Comparison of ENCODE assay signal across 25 mouse cellular contexts in genomic region chr4:118073128-118073527, GRCm38 (mm10).
DNase-seq lines count a peak whose midpoint lies in the region; ATAC-seq lines count a peak whose summit lies in the region.
"Had no signal": no experiment of that assay in that cellular context is flagged by ENCODE, and none has a peak within 500 bp of the region (broad histone marks: within the 10 kb centered on the region; RNA-seq: fewer than 3 reads in every experiment).

No protein-coding gene starts in this region.

- no peaks in the 10 kb centered on the region; the same call in 1 of the 2 replicates for H3K9me3 ChIP-seq in liver, embryonic 11.5 days (ENCODE audit: control insufficient read depth, low read length)
- peaks cover 4% of the 10 kb centered on the region; the same call in 1 of the 2 replicates for H3K9me3 ChIP-seq in liver, embryonic 13.5 days (replicated peaks)
- 0 out of 2 replicates have a peak, but pooled peaks cover 3% of the 10 kb centered on the region for H3K9me3 ChIP-seq in liver, embryonic 15.5 days (replicated peaks)
- H3K9me3 ChIP-seq: embryonic facial prominence, embryonic 12.5 days; G1E had no signal

- 0 out of 2 replicates have a peak, but pooled peaks have one; percentile 41 for ATAC-seq in liver, embryonic 11.5 days (replicated peaks; ENCODE audit: low FRiP score)
- 0 out of 2 replicates have a peak, but pooled peaks have one; percentile 42 for ATAC-seq in erythroblast, adult 5-6 weeks (replicated peaks; ENCODE audit: low FRiP score, poor library complexity, severe bottlenecking)
- ATAC-seq in liver, embryonic 13.5 days (ENCODE audit: low read depth): peak; percentile 74
- ATAC-seq in liver, embryonic 15.5 days (ENCODE audit: insufficient read depth): peak; percentile 50
- ATAC-seq: forebrain, embryonic 14.5 days; forebrain, embryonic 16.5 days had no signal

- WGBS in liver, embryonic 11.5 days: 72% methylated on average over 6 of the region's 6 CpGs
- WGBS in liver, embryonic 13.5 days (ENCODE audit: insufficient replicate concordance): 56% methylated on average over 6 of the region's 6 CpGs
- 63% methylated on average over 6 of the region's 6 CpGs for WGBS in liver, embryonic 15.5 days (ENCODE audit: insufficient replicate concordance)

- H3K4me3 ChIP-seq in liver, embryonic 11.5 days (ENCODE audit: low read depth, low read length): no peak overlapping the region
- H3K4me3 ChIP-seq in liver, embryonic 13.5 days (replicated peaks): no peak overlapping the region
- no peak overlapping the region for H3K4me3 ChIP-seq in liver, embryonic 15.5 days (replicated peaks)
- H3K4me3 ChIP-seq: embryonic facial prominence, embryonic 10.5 days; embryonic facial prominence, embryonic 12.5 days; erythroblast, embryonic 14.5 days; forebrain, embryonic 10.5 days; forebrain, embryonic 12.5 days had no signal

- DNase-seq in liver, embryonic 11.5 days (ENCODE audit: low spot score): no peak
- DNase-seq in liver: no peak
- DNase-seq in liver, embryonic 13.5 days: no peak
- DNase-seq in gastrocnemius, postnatal 14 days: no peak
- DNase-seq in MN1 (ENCODE audit: low spot score): no peak
- no peak for DNase-seq in adrenal gland, postnatal 10 days
- DNase-seq: adrenal gland, adult 2 months; adrenal gland, postnatal 14 days; adrenal gland, postnatal 36 days; cerebellum, adult 11-12 months; cerebellum, adult 2 months; cerebellum, adult 9-10 months; cerebellum, postnatal 10 days; cerebellum, postnatal 25 days had no signal

- H3K4me2 ChIP-seq in liver, embryonic 11.5 days: no peak overlapping the region
- no peak overlapping the region for H3K4me2 ChIP-seq in liver, embryonic 13.5 days
- H3K4me2 ChIP-seq in liver, embryonic 15.5 days: no peak overlapping the region
- H3K4me2 ChIP-seq: embryonic facial prominence, embryonic 12.5 days; forebrain, embryonic 12.5 days had no signal

- H3K4me1 ChIP-seq in liver, embryonic 11.5 days (replicated peaks; ENCODE audit: control insufficient read depth, insufficient read depth, low read length): peaks cover 9% of the 10 kb centered on the region
- peaks cover 37% of the 10 kb centered on the region for H3K4me1 ChIP-seq in liver, embryonic 13.5 days (replicated peaks)
- H3K4me1 ChIP-seq in liver, embryonic 15.5 days (replicated peaks): peaks cover 31% of the 10 kb centered on the region

- intact Hi-C loops in gastrocnemius, postnatal 14 days (cut with DNase I; ENCODE audit: low total_unique reads): no loop called here

- no peaks in the 10 kb centered on the region for H3K36me3 ChIP-seq in liver, embryonic 11.5 days (ENCODE audit: control insufficient read depth, insufficient read depth, low read length)
- peaks cover 3% of the 10 kb centered on the region; the same call in 1 of the 2 replicates for H3K36me3 ChIP-seq in liver, embryonic 13.5 days
- no peaks in the 10 kb centered on the region for H3K36me3 ChIP-seq in liver, embryonic 15.5 days (replicated peaks)
- H3K36me3 ChIP-seq: embryonic facial prominence, embryonic 12.5 days had no signal

- no peaks in the 10 kb centered on the region for H3K27me3 ChIP-seq in liver, embryonic 11.5 days (replicated peaks; ENCODE audit: control insufficient read depth, insufficient read depth, low read length)
- H3K27me3 ChIP-seq in liver, embryonic 13.5 days: no peaks in the 10 kb centered on the region
- H3K27me3 ChIP-seq in liver, embryonic 15.5 days: no peaks in the 10 kb centered on the region
- H3K27me3 ChIP-seq: CH12.LX; embryonic facial prominence, embryonic 12.5 days; forebrain, embryonic 12.5 days had no signal

- H3K27ac ChIP-seq in liver, embryonic 11.5 days (ENCODE audit: low read depth, low read length): no peak overlapping the region
- no peak overlapping the region; the same call in 1 of the 2 replicates for H3K27ac ChIP-seq in liver, embryonic 13.5 days
- H3K27ac ChIP-seq in liver, embryonic 15.5 days (replicated peaks): no peak overlapping the region
- H3K27ac ChIP-seq: embryonic facial prominence, embryonic 10.5 days; embryonic facial prominence, embryonic 12.5 days; forebrain, embryonic 10.5 days; forebrain, embryonic 12.5 days had no signal

- H3K9ac ChIP-seq in liver, embryonic 11.5 days (ENCODE audit: low read depth, low read length): no peak overlapping the region
- H3K9ac ChIP-seq in liver, embryonic 13.5 days: no peak overlapping the region
- H3K9ac ChIP-seq in liver, embryonic 15.5 days: no peak overlapping the region
- H3K9ac ChIP-seq: embryonic facial prominence, embryonic 12.5 days; forebrain, embryonic 12.5 days had no signal
